Mouse (Mus musculus) MEL (cell line): ENCODE measurements around the gene Fbxo2. TPM values are rescaled to one million over a fixed set of nuclear protein-coding genes. Genes with fewer than 3 reads are reported as not detected.

Experiments used
- polyA plus RNA-seq, 2 experiments: library from polyadenylated mRNA; stranded (reverse) in 1 of 2; unstranded in 1 of 2; fragments of >175 nt in 1 of 2; fragments of >200 nt in 1 of 2; gene quantifications; 2 replicates each; pipeline versions ENCODE4 v1.2.1 to v1.2.4; 2012; ENCODE audit warnings: low replicate concordance in 2 of 2, low read depth in 1 of 2; ENCODE audit not compliant: insufficient read length in 2 of 2, insufficient read depth in 1 of 2, missing spikeins in 1 of 2
- total RNA-seq: library from RNA; depleted of rRNA; stranded (reverse); fragments of 300-350 nt; gene quantifications from 2 replicates; pipeline ENCODE4 v1.2.3, GENCODE M21; 2012; rRNA removed

Fbxo2 gene
- total and polyA plus RNA-seq, 3 experiments = 0.35 to 2.7 TPM; not detected in 1

Other genes with a start within 250 kb of the Fbxo2 start
- 7.2 and 8.2 TPM in 2 replicates for gene Plod1, start 223.9 kb upstream of the Fbxo2 start, total RNA-seq
- 10 to 100 TPM in 1 of 2 experiments, not detected in 1; 20.8 TPM for gene Plod1, start 223.9 kb upstream of the Fbxo2 start, polyA plus RNA-seq
- gene 2510039O18Rik, start 219.7 kb upstream of the Fbxo2 start, total RNA-seq = 41.3 and 48.3 TPM in 2 replicates
- 10 to 100 TPM in 1 of 2 experiments, not detected in 1; 59.9 TPM for gene 2510039O18Rik, start 219.7 kb upstream of the Fbxo2 start, polyA plus RNA-seq
- gene Nppb, start 174.8 kb upstream of the Fbxo2 start, total RNA-seq = not detected in 2 replicates
- not detected for gene Nppb, start 174.8 kb upstream of the Fbxo2 start, polyA plus RNA-seq
- not detected in 2 replicates for gene Nppa, start 159.9 kb upstream of the Fbxo2 start, total RNA-seq
- under 1 TPM in 1 of 2 experiments, not detected in 1; 0.26 TPM for gene Nppa, start 159.9 kb upstream of the Fbxo2 start, polyA plus RNA-seq
- gene Clcn6, start 121.8 kb upstream of the Fbxo2 start, total RNA-seq = 5.8 and 8.2 TPM in 2 replicates
- 10 to 100 TPM in 1 of 2 experiments, not detected in 1; 17.5 TPM for gene Clcn6, start 121.8 kb upstream of the Fbxo2 start, polyA plus RNA-seq
- 7.4 and 12.4 TPM in 2 replicates for gene Mthfr, start 121.5 kb upstream of the Fbxo2 start, total RNA-seq
- 10 to 100 TPM in 1 of 2 experiments, not detected in 1; 15.5 TPM for gene Mthfr, start 121.5 kb upstream of the Fbxo2 start, polyA plus RNA-seq
- 5.0 and 6.4 TPM in 2 replicates for gene Agtrap, start 72.6 kb upstream of the Fbxo2 start, total RNA-seq
- gene Agtrap, start 72.6 kb upstream of the Fbxo2 start, polyA plus RNA-seq = 10 to 100 TPM in 1 of 2 experiments, not detected in 1; 16.0 TPM
- 28.4 and 28.6 TPM in 2 replicates for gene Mad2l2, start 30.2 kb upstream of the Fbxo2 start, total RNA-seq
- 10 to 100 TPM in 1 of 2 experiments, not detected in 1; 44.8 TPM for gene Mad2l2, start 30.2 kb upstream of the Fbxo2 start, polyA plus RNA-seq
- 0.03 and 0.08 TPM in 2 replicates for gene Draxin, start 29.9 kb upstream of the Fbxo2 start, total RNA-seq
- under 1 TPM in 1 of 2 experiments, not detected in 1; 0.17 TPM for gene Draxin, start 29.9 kb upstream of the Fbxo2 start, polyA plus RNA-seq
- gene Fbxo6, start 8.5 kb upstream of the Fbxo2 start, total RNA-seq = 35.1 and 37.3 TPM in 2 replicates
- gene Fbxo6, start 8.5 kb upstream of the Fbxo2 start, polyA plus RNA-seq = 10 to 100 TPM in 1 of 2 experiments, not detected in 1; 62.6 TPM
- 2.3 and 3.2 TPM in 2 replicates for gene Fbxo44, start 139 bp upstream of the Fbxo2 start, total RNA-seq
- gene Fbxo44, start 139 bp upstream of the Fbxo2 start, polyA plus RNA-seq = 1 to 10 TPM in 1 of 2 experiments, not detected in 1; 6.2 TPM
- not detected in 2 replicates for gene Disp3, start 127.3 kb downstream of the Fbxo2 start, total RNA-seq
- not detected for gene Disp3, start 127.3 kb downstream of the Fbxo2 start, polyA plus RNA-seq